24 mouse cellular contexts compared by ENCODE assay signal in the genomic region with DNA sequence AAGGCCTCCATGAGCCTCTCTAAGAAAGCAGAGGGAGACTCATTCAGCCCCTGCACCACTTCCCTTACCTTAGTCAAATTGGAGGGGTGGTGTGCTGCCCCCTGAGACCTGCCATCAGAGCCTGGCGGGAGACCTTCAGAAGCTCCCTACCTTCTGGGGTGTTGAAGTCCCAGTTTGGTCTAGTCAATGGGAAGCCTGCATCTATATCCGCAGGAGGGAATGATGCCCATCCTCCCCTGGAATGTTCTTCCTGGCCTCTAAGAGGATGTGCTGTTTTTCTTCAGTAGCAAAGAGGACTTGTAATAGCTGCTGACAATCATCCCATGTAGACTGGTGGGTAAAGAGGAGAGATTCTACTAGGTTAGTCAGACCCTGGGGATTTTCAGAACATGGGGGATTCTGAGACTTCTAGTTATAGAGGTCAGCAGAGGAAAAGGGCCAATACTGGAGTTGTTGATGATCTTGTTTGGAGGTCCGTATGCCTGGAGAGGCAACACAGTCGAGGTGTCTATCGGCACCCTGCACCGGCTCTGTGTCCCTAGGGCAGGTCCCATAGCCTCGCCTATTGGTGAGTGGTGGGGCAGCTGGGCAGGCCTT.
"Had no signal": no experiment of that assay in that cellular context is flagged by ENCODE, and none has a peak within 500 bp of the region (broad histone marks: within the 10 kb centered on the region; RNA-seq: fewer than 3 reads in every experiment).

No protein-coding gene starts in this region.

- H3K4me2 ChIP-seq: heart, embryonic 12.5 days; hindbrain, embryonic 12.5 days; hindbrain, embryonic 14.5 days; limb, embryonic 12.5 days; liver, embryonic 11.5 days; liver, embryonic 13.5 days; liver, embryonic 15.5 days had no signal

- H3K27me3 ChIP-seq: heart, embryonic 12.5 days; hindbrain, embryonic 12.5 days; limb, embryonic 12.5 days; liver, embryonic 13.5 days; liver, embryonic 15.5 days had no signal

- H3K9me3 ChIP-seq: heart, embryonic 12.5 days; hindbrain, embryonic 10.5 days; hindbrain, embryonic 12.5 days; limb, embryonic 12.5 days; liver, embryonic 13.5 days; liver, embryonic 15.5 days had no signal

- H3K4me3 ChIP-seq: heart, adult 2 months; heart, embryonic 12.5 days; hindbrain, embryonic 10.5 days; hindbrain, embryonic 12.5 days; layer of hippocampus, adult 2 months; left cerebral cortex, adult 2 months; limb, embryonic 12.5 days; liver, embryonic 13.5 days; liver, embryonic 15.5 days had no signal

- DNase-seq: gastrocnemius, postnatal 14 days; gastrocnemius, postnatal 36 days; heart, adult 2 months; heart, postnatal 10 days; heart, postnatal 4 days; kidney, adult 18-20 months; kidney, adult 8-10 months; kidney, postnatal 10 days; kidney, postnatal 25 days; kidney, postnatal 4 days; liver; liver, embryonic 13.5 days had no signal

- H3K36me3 ChIP-seq: heart, embryonic 12.5 days; hindbrain, embryonic 10.5 days; hindbrain, embryonic 12.5 days; limb, embryonic 12.5 days; liver, embryonic 13.5 days; liver, embryonic 15.5 days had no signal

- H3K27ac ChIP-seq: heart, adult 2 months; hindbrain, embryonic 10.5 days; hindbrain, embryonic 12.5 days; hindbrain, embryonic 14.5 days; layer of hippocampus, adult 2 months; left cerebral cortex, adult 2 months; limb, embryonic 12.5 days; liver, embryonic 13.5 days; liver, embryonic 15.5 days had no signal

- ATAC-seq: hindbrain, embryonic 16.5 days; inflammation-experienced regulatory T-cells, adult 6 months; intestine, postnatal 0 days had no signal

- H3K9ac ChIP-seq: heart, embryonic 12.5 days; hindbrain, embryonic 12.5 days; hindbrain, embryonic 14.5 days; limb, embryonic 12.5 days; liver, embryonic 13.5 days; liver, embryonic 15.5 days had no signal

- H3K4me1 ChIP-seq: heart, embryonic 12.5 days; hindbrain, embryonic 12.5 days; limb, embryonic 12.5 days; liver, embryonic 13.5 days; liver, embryonic 15.5 days had no signal
